Mouse (Mus musculus) midbrain, embryonic 13.5 days (tissue): ENCODE measurements around the gene Sstr3. TPM values are rescaled to one million over a fixed set of nuclear protein-coding genes. Genes with fewer than 3 reads are reported as not detected.
A peak's percentile ranks its signal among the peaks of the same experiment; 100 is the strongest.

Source experiments
- ATAC-seq: fragments of 200-750 bp; cut with Nextera tagmentation; 2 replicates; pipeline ENCODE4 v1.8.0; 2017; ENCODE audit warnings: mild to moderate bottlenecking, moderate TSS enrichment, moderate library complexity
- H3K27ac ChIP-seq: fragments of 300-500 bp; sonication (generic); 2 replicates; pipeline ENCODE4 v1.5.1; 2015; ENCODE audit warnings: inconsistent platforms, mild to moderate bottlenecking, moderate library complexity
- H3K27me3 ChIP-seq: fragments of 300-500 bp; sonication (generic); 2 replicates; pipeline ENCODE4 v1.6.1; 2015; ENCODE audit warnings: mild to moderate bottlenecking, inconsistent platforms
- H3K36me3 ChIP-seq: fragments of 300-500 bp; sonication (generic); 2 replicates; pipeline ENCODE4 v1.6.1; 2015; ENCODE audit warnings: mild to moderate bottlenecking, inconsistent platforms
- H3K4me1 ChIP-seq: fragments of 300-500 bp; sonication (generic); replicated peaks from 2 replicates; pipeline ENCODE4 v1.6.1; 2015; ENCODE audit warnings: inconsistent platforms
- H3K4me2 ChIP-seq: fragments of 300-500 bp; sonication (generic); replicated peaks from 2 replicates; pipeline ENCODE4 v1.6.1; 2015; ENCODE audit warnings: moderate library complexity, mild to moderate bottlenecking, inconsistent platforms
- H3K4me3 ChIP-seq: fragments of 300-500 bp; sonication (generic); replicated peaks from 2 replicates; pipeline ENCODE4 v1.5.1; 2015; ENCODE audit warnings: mild to moderate bottlenecking, inconsistent platforms
- H3K9ac ChIP-seq: fragments of 300-500 bp; sonication (generic); replicated peaks from 2 replicates; pipeline ENCODE4 v1.6.1; 2015; ENCODE audit warnings: mild to moderate bottlenecking, inconsistent platforms
- H3K9me3 ChIP-seq: fragments of 300-500 bp; sonication (generic); 2 replicates; pipeline ENCODE4 v1.6.1; 2016; ENCODE audit warnings: mild to moderate bottlenecking, inconsistent platforms
- WGBS: fragments of 180-500 bp; shearing (Covaris S2); methylation state at CpG from one replicate; pipeline ENCODE4 v1.1.7; 2015; 5-methylcytosine and 5-hydroxymethylcytosine counted together
- polyA plus RNA-seq: library from polyadenylated mRNA; unstranded; fragments of >200 nt; fragmentation: Nextera tagmentation; extraction: Ambion mirVana; gene quantifications from 2 replicates; pipeline ENCODE4 v1.2.1, GENCODE M21; 2015

The Sstr3 gene
- 0.15 and 0.26 TPM in 2 replicates for polyA plus RNA-seq

- H3K4me1 ChIP-seq = peaks cover 26% of the 10 kb centered on the region
- no peak within 1 kb of the TSS for H3K4me3 ChIP-seq
- H3K27ac ChIP-seq = no peak within 1 kb of the TSS
- H3K27me3 ChIP-seq = no peaks in the 10 kb centered on the region
- H3K9me3 ChIP-seq = no peaks in the 10 kb centered on the region
- WGBS = 10% methylated on average over 14 of the region's 14 CpGs
- peak within 1 kb of the TSS; percentile 39 for H3K4me2 ChIP-seq
- H3K36me3 ChIP-seq = no peaks in the 10 kb centered on the region
- ATAC-seq = no peak
- H3K9ac ChIP-seq = peak within 1 kb of the TSS; percentile 51
These were observed at the start of gene Sstr3 for GRCm38 (mm10) chr15:78544561-78545001. Gene Sstr3, minus strand, starts transcription at chr15:78544685.

GRCm38 (mm10) chr15:78593896-78594425 is 49.5 kb upstream of the Sstr3 start:
- Histone ChIP-seq H3K9me3 (no peaks in the 10 kb centered on the region), H3K9ac (no peak overlapping the region), H3K4me3 (no peak overlapping the region), H3K36me3 (no peaks in the 10 kb centered on the region), H3K27ac (no peak overlapping the region), H3K4me2 (no peak overlapping the region), H3K27me3 (no peaks in the 10 kb centered on the region), H3K4me1 (no peaks in the 10 kb centered on the region)
- no peak for ATAC-seq
- WGBS = 89% methylated on average over 7 of the region's 7 CpGs

GRCm38 (mm10) chr15:78592452-78592968 is 48.0 kb upstream of the Sstr3 start:
- H3K27me3 ChIP-seq = no peaks in the 10 kb centered on the region
- H3K9ac ChIP-seq = no peak overlapping the region
- H3K9me3 ChIP-seq = no peaks in the 10 kb centered on the region
- no peak for ATAC-seq
- 80% methylated on average over 14 of the region's 14 CpGs for WGBS
- no peaks in the 10 kb centered on the region for H3K36me3 ChIP-seq
- H3K4me1 ChIP-seq = no peaks in the 10 kb centered on the region
- no peak overlapping the region for H3K4me3 ChIP-seq
- H3K27ac ChIP-seq = no peak overlapping the region
- no peak overlapping the region for H3K4me2 ChIP-seq

GRCm38 (mm10) chr15:78591680-78592451 is 47.4 kb upstream of the Sstr3 start:
- H3K4me1 ChIP-seq = no peaks in the 10 kb centered on the region
- no peaks in the 10 kb centered on the region for H3K9me3 ChIP-seq
- no peaks in the 10 kb centered on the region for H3K27me3 ChIP-seq
- ATAC-seq = no peak
- H3K36me3 ChIP-seq = no peaks in the 10 kb centered on the region
- no peak overlapping the region for H3K27ac ChIP-seq
- H3K4me3 ChIP-seq = no peak overlapping the region
- H3K4me2 ChIP-seq = no peak overlapping the region
- no peak overlapping the region for H3K9ac ChIP-seq
- 69% methylated on average over 15 of the region's 15 CpGs for WGBS

GRCm38 (mm10) chr15:78590785-78591184 is 46.3 kb upstream of the Sstr3 start:
- no peak overlapping the region for H3K4me2 ChIP-seq
- whole genome bisulfite sequencing = 83% methylated on average over 6 of the region's 6 CpGs
- no peak for ATAC-seq

GRCm38 (mm10) chr15:78589936-78590335 is 45.5 kb upstream of the Sstr3 start:
- H3K4me2 ChIP-seq = no peak overlapping the region
- H3K36me3 ChIP-seq = no peaks in the 10 kb centered on the region

More at GRCm38 (mm10) chr15:78590785-78591184, 46.3 kb upstream of the Sstr3 start:
- no peak overlapping the region for H3K9ac ChIP-seq
- H3K9me3 ChIP-seq = no peaks in the 10 kb centered on the region
- H3K4me1 ChIP-seq = no peaks in the 10 kb centered on the region
- H3K36me3 ChIP-seq = no peaks in the 10 kb centered on the region
- H3K4me3 ChIP-seq = no peak overlapping the region
- no peak overlapping the region for H3K27ac ChIP-seq
- H3K27me3 ChIP-seq = no peaks in the 10 kb centered on the region

GRCm38 (mm10) chr15:78588900-78589299 is 44.4 kb upstream of the Sstr3 start:
- no peak overlapping the region for H3K4me3 ChIP-seq
- H3K27me3 ChIP-seq = no peaks in the 10 kb centered on the region
- H3K9ac ChIP-seq = no peak overlapping the region
- H3K9me3 ChIP-seq = peaks cover 5% of the 10 kb centered on the region; the same call in 1 of the 2 replicates
- no peak for ATAC-seq
- no peaks in the 10 kb centered on the region for H3K4me1 ChIP-seq
- H3K27ac ChIP-seq = no peak overlapping the region
- H3K36me3 ChIP-seq = no peaks in the 10 kb centered on the region
- 93% methylated on average over 4 of the region's 4 CpGs for WGBS
- no peak overlapping the region for H3K4me2 ChIP-seq

More at GRCm38 (mm10) chr15:78589936-78590335, 45.5 kb upstream of the Sstr3 start:
- no peak for ATAC-seq
- Histone ChIP-seq H3K9me3 (0 out of 2 replicates have a peak, but pooled peaks cover under 1% of the 10 kb centered on the region), H3K27me3 (no peaks in the 10 kb centered on the region), H3K4me1 (no peaks in the 10 kb centered on the region), H3K9ac (no peak overlapping the region), H3K27ac (no peak overlapping the region), H3K4me3 (no peak overlapping the region)
- WGBS = 85% methylated on average over 6 of the region's 6 CpGs

GRCm38 (mm10) chr15:78588049-78588448 is 43.6 kb upstream of the Sstr3 start:
- no peak for ATAC-seq

GRCm38 (mm10) chr15:78587050-78587994 is 42.8 kb upstream of the Sstr3 start:
- H3K27me3 ChIP-seq = no peaks in the 10 kb centered on the region
- no peak overlapping the region for H3K4me3 ChIP-seq
- H3K4me1 ChIP-seq = 0 out of 2 replicates have a peak, but pooled peaks cover 5% of the 10 kb centered on the region
- H3K4me2 ChIP-seq = no peak overlapping the region
- H3K27ac ChIP-seq = 0 out of 2 replicates have a peak overlapping the region, but pooled peaks have one; percentile 30
- ATAC-seq = peak; percentile 91
- no peak overlapping the region for H3K9ac ChIP-seq
- WGBS = 49% methylated on average over 18 of the region's 18 CpGs
- H3K9me3 ChIP-seq = peaks cover 5% of the 10 kb centered on the region; the same call in 1 of the 2 replicates
- H3K36me3 ChIP-seq = no peaks in the 10 kb centered on the region

More at GRCm38 (mm10) chr15:78588049-78588448, 43.6 kb upstream of the Sstr3 start:
- H3K4me1 ChIP-seq = 0 out of 2 replicates have a peak, but pooled peaks cover 5% of the 10 kb centered on the region
- H3K36me3 ChIP-seq = no peaks in the 10 kb centered on the region
- no peaks in the 10 kb centered on the region for H3K27me3 ChIP-seq
- 81% methylated on average over 4 of the region's 4 CpGs for WGBS
- no peak overlapping the region for H3K4me3 ChIP-seq
- no peak overlapping the region for H3K9ac ChIP-seq
- no peak overlapping the region for H3K27ac ChIP-seq
- H3K4me2 ChIP-seq = no peak overlapping the region
- H3K9me3 ChIP-seq = peaks cover 5% of the 10 kb centered on the region; the same call in 1 of the 2 replicates

GRCm38 (mm10) chr15:78585404-78585803 is 40.9 kb upstream of the Sstr3 start:
- Histone ChIP-seq H3K4me2 (no peak overlapping the region), H3K36me3 (no peaks in the 10 kb centered on the region), H3K4me3 (no peak overlapping the region), H3K9me3 (peaks cover 5% of the 10 kb centered on the region; the same call in 1 of the 2 replicates), H3K27me3 (no peaks in the 10 kb centered on the region), H3K4me1 (peaks cover 22% of the 10 kb centered on the region), H3K9ac (no peak overlapping the region), H3K27ac (no peak overlapping the region)
- no peak for ATAC-seq
- 93% methylated on average over 7 of the region's 7 CpGs for WGBS

GRCm38 (mm10) chr15:78583352-78583751 is 38.9 kb upstream of the Sstr3 start:
- Histone ChIP-seq H3K27me3 (no peaks in the 10 kb centered on the region), H3K9me3 (peaks cover 5% of the 10 kb centered on the region; the same call in 1 of the 2 replicates), H3K4me3 (no peak overlapping the region), H3K4me1 (peaks cover 34% of the 10 kb centered on the region), H3K27ac (no peak overlapping the region), H3K36me3 (no peaks in the 10 kb centered on the region), H3K9ac (no peak overlapping the region), H3K4me2 (no peak overlapping the region)
- WGBS = 25% methylated on average over 11 of the region's 11 CpGs
- no peak for ATAC-seq
